Mouse (Mus musculus) frontal cortex, postnatal 36 days (tissue): Measurements from ENCODE around the gene Anapc5.

Source experiments
- DNase-seq, 2 experiments: peaks; one replicate each; pipeline ENCODE4 v3.0.0; 2022; ENCODE audit warnings: low spot score in 2 of 2

The Anapc5 gene

DNA sequence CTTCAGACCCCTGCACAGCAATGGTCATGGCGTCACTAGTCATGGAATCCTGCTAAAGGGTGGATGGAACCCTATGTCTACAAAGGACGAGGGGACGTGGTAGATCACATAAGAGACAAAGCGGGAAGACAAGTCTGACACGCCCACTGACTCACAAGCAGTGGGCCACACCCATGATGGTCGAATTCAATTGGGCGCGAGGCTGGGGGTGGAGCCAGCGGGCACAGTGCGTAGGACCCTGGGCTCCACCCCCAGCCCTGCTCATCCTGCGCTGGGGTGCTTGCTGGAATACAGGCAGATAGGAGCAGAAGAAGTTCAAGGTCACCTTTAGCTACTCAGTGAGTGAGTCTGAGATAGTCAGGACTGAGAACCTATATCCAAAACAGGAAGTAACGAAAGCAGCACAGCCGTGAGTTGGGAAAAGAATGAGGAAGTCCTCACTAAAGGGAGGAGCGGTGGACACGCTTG lies 52.0 kb downstream of the Anapc5 start:
- DNase-seq, result no peak

DNA sequence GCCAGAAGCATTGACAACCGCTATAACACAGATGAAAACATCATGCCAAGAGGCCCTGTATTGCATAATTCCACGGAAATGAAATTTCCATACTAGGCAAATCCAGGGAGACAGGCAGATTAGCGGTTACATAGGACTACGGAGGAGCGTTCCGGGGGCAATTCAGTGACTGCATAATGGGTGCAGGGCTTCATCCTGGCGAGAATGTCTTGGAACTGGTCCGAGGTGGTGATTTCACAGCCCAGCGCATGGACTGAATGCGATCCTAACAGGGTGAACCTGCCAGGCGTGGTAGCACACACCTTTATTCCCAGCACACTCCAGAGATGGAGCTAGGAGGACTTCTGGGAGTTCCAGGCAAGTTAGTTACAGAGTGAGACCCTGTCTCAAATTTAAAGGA lies 53.9 kb downstream of the Anapc5 start:
- DNase-seq, result no peak

DNA sequence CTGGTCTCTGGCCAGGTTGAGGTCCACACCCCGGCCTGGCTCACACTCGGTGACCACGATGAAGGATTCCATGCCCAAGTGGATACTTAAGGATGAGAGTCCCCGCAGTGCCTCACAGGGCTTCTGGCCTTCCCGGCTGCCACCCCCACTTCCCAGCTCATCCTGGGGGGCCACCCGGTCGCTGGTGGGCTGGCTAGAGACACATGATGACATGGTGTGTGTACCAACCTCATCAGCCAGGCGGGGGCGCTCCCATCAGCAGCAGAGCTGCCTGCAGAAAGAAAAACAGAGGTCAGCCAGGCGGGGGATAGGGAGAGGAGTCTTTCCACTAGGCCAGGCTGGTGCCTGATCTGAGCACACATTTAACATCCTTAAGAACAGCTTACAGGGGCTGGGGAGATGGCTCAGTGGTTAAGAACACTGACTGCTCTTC lies 57.1 kb downstream of the Anapc5 start:
- DNase-seq, result no peak

DNA sequence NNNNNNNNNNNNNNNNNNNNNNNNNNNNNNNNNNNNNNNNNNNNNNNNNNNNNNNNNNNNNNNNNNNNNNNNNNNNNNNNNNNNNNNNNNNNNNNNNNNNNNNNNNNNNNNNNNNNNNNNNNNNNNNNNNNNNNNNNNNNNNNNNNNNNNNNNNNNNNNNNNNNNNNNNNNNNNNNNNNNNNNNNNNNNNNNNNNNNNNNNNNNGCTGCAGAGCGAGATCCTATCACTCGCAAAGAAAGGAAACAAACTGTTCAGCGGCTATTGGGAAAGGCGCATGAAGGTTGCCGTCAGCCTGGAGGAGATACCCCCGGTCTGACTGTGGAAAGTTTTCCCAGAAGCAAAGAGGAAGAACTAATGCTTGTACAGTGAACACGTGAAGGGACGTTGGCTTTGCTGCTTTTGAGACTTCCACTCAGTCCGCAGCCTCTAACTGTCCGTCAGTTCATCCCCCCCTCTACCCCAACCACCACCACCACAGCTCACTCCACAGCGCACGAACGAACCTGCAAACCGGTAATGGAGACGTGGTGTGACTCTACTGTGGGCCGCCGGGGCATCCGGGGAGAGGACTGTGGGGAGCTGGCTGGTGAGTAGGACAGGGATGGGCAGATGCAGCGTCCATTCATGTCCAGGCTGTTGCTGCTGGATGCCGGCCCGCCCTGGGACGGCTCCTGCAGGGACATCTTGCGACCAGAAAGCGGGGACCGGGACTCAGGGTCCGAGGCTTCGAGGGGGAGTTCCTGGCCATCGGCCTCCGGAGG lies 57.7 kb downstream of the Anapc5 start:
- no peak for DNase-seq

DNA sequence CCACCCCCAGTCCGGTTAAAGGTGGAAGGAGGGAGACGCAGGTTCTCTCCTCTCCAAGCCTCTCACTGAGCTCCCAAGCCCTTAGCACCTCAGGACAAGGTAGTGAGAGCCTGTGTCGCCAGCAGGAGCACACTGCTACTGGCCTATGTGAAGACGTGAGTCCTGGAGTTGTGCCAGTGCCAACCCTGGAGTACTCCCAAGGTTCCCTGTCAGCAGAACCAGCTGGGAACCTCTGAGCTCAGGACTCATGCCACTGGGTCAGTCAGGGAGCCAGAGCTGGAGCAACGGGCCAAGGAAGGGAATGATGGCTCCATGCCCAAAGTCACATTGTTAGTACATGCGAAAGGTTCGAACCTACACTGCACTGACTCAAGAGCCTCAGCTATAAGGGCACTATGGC lies 64.5 kb downstream of the Anapc5 start:
- DNase-seq, result no peak

DNA sequence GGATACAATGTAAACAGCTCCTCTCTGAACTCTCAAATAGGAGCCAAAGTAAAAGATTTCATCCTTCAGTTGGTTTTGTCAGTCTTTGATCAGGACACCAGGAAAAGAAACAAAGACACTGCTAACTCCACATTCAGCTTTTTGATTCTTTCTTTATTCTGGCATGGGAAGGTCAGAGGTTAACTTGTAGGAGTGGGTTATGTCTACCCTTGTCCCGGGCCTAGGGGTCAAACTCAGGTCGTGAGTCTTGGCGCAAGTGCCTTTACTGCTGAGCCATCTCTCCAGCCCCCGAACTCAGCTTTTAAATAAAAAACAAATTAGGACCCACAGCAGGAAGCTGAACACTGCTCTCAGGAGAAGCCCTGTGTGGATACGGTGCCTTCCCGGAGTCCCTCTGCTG lies 65.0 kb downstream of the Anapc5 start:
- DNase-seq, result no peak

DNA sequence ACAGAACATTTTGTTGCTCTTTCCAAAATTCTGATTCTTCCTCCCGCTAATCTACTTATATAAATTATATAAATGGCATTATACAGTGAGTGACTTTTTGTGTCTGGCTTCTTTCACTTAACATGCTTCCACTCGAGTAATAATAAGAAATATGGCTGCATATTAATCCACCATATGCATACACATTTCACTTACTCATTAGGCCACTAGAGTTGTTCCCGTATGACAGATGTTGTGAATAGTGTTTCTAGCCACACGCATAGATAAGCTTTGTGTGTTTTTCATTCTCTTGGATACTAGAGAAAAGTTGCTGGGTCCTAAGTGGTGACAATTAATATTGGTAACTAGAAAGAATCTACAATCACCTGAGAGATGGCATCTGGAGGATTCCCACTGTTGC lies 65.5 kb downstream of the Anapc5 start:
- DNase-seq, result no peak

DNA sequence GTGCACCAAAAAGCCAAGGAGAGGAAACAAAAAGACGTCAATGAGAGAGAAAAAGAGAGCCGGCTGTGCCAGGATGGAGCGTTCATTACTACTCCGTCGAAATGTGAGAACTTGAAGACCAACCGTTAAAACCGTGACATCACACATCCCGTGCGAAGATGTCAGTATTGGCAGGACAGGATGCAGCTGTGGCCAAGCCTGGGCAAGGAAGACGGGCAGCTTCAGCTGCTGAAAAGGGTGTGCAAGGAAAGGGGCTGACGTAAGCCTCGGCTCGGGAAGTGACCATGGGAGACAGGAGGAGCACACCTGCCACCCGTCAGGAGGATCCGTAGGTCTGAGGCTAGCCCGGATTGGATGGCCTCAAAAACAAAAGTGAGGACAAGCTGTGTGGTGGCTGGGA lies 66.7 kb downstream of the Anapc5 start:
- no peak for DNase-seq

DNA sequence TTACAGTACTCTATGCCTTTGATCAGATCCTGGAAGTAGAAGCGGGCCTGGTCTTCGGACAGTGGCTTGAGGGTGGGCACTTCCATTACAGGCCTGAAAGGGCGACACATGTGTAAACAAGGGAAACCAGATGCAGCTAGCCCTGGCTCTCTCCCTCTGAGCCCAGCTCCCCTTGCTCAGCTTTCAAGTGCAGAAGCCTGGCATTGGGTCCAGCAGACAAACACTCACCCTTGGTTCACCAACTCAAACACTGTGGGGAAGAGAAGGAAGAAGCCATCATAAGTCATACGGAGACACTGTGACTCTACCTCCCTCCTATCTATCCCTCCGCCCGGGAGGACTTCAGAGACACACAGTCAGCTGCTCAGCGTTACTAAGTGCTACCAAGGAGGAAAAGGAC lies 73.2 kb downstream of the Anapc5 start:
- no peak for DNase-seq

DNA sequence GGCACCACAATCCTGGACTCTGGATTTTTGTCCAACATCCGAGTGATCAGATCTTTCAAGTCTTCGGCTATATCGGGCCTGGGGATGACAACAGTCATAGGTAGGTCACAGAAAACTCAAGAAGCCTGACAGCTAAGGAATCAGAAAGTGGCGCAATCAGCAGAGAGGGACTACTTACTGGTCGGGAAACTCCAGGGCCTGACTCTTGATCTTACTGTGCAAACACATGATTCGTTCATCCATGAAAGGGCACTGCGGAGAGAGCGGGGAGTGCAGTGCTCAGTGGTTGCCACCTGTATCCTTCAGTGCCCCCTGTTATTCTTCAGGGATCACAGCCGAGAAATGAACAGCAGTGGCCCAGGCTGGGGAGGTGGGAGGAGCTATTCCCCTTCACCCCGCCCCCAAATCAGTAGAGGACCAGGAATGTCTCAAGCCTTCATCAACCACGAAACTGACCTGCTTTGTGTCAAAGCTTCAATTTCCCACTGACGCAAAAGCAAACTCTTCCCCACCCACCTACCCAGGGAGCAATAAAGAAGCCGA lies 77.2 kb downstream of the Anapc5 start:
- no peak for DNase-seq
